Mouse (Mus musculus) midbrain, embryonic 16.5 days (tissue): ENCODE data around the gene Eps8l1. TPM values are rescaled to one million over a fixed set of nuclear protein-coding genes. Genes with fewer than 3 reads are reported as not detected.
A peak's percentile ranks its signal among the peaks of the same experiment; 100 is the strongest.

Experiments
- ATAC-seq: fragments of 200-750 bp; cut with Nextera tagmentation; 2 replicates; pipeline ENCODE4 v1.8.0; 2017; ENCODE audit warnings: moderate TSS enrichment
- H3K27ac ChIP-seq: fragments of 300-500 bp; sonication (generic); 2 replicates; pipeline ENCODE4 v1.5.1; 2014; ENCODE audit warnings: mild to moderate bottlenecking, low read length, mixed read lengths
- H3K27me3 ChIP-seq: fragments of 300-500 bp; sonication (generic); 2 replicates; pipeline ENCODE4 v1.6.1; 2014; ENCODE audit warnings: low read depth, low read length, mixed read lengths; ENCODE audit not compliant: control insufficient read depth, insufficient read depth
- H3K36me3 ChIP-seq: fragments of 300-500 bp; sonication (generic); 2 replicates; pipeline ENCODE4 v1.6.1; 2014; ENCODE audit warnings: mild to moderate bottlenecking, low read length, moderate library complexity, mixed read lengths; ENCODE audit not compliant: control insufficient read depth, insufficient read depth
- H3K4me1 ChIP-seq: fragments of 300-500 bp; sonication (generic); 2 replicates; pipeline ENCODE4 v1.6.1; 2014; ENCODE audit warnings: mild to moderate bottlenecking, low read length, mixed read lengths; ENCODE audit not compliant: control insufficient read depth, insufficient read depth
- H3K4me2 ChIP-seq: fragments of 300-500 bp; sonication (generic); 2 replicates; pipeline ENCODE4 v1.6.1; 2014; ENCODE audit warnings: mild to moderate bottlenecking, low read length, mixed read lengths
- H3K4me3 ChIP-seq: fragments of 300-500 bp; sonication (generic); 2 replicates; pipeline ENCODE4 v1.5.1; 2014; ENCODE audit warnings: low read depth, mild to moderate bottlenecking, low read length, moderate library complexity, mixed read lengths
- H3K9ac ChIP-seq: fragments of 300-500 bp; sonication (generic); 2 replicates; pipeline ENCODE4 v1.6.1; 2014; ENCODE audit warnings: low read depth, low read length, mixed read lengths
- H3K9me3 ChIP-seq: fragments of 300-500 bp; sonication (generic); replicated peaks from 2 replicates; pipeline ENCODE4 v1.6.1; 2014; ENCODE audit warnings: mild to moderate bottlenecking, low read length, mixed read lengths; ENCODE audit not compliant: control insufficient read depth, poor library complexity, severe bottlenecking
- WGBS: fragments of 180-500 bp; shearing (Covaris S2); extraction: QIAGEN DNeasy Blood & Tissue Kit; methylation state at CpG from one replicate; pipeline ENCODE4 v1.1.7; 2014; 5-methylcytosine and 5-hydroxymethylcytosine counted together
- polyA plus RNA-seq: library from polyadenylated mRNA; unstranded; fragments of >200 nt; fragmentation: Nextera tagmentation; extraction: Ambion mirVana; gene quantifications from 2 replicates; pipeline ENCODE4 v1.2.1, GENCODE M21; 2015

The Eps8l1 gene
- polyA plus RNA-seq, 1 experiment from 2014 or later: 12.8 TPM

DNA sequence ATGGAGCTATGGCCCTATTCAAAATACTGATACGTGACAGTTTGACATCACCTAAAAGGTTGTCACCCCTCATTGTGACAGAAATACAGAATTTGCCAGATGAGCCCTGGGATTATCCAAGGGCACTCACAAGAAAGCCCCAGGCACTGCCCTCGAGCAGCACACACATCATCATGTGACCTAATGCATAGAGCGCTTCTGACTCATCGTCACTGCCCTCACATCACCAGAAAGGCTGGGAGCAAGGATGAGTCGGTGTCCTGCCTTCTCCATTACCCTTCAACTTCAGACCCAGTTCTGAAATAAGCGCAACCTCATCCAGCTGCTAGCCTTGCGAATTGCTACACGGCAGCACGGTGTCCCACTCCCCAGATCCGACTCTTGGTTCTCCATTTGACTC lies 19.9 kb upstream of the Eps8l1 start:
- Histone ChIP-seq H3K4me2 (no peak overlapping the region), H3K9ac (no peak overlapping the region), H3K27me3 (no peaks in the 10 kb centered on the region), H3K27ac (no peak overlapping the region), H3K36me3 (peaks cover 25% of the 10 kb centered on the region), H3K4me3 (no peak overlapping the region), H3K4me1 (peaks cover 6% of the 10 kb centered on the region), H3K9me3 (no peaks in the 10 kb centered on the region)
- no peak for ATAC-seq
- 93% methylated on average over 10 of the region's 10 CpGs for WGBS

DNA sequence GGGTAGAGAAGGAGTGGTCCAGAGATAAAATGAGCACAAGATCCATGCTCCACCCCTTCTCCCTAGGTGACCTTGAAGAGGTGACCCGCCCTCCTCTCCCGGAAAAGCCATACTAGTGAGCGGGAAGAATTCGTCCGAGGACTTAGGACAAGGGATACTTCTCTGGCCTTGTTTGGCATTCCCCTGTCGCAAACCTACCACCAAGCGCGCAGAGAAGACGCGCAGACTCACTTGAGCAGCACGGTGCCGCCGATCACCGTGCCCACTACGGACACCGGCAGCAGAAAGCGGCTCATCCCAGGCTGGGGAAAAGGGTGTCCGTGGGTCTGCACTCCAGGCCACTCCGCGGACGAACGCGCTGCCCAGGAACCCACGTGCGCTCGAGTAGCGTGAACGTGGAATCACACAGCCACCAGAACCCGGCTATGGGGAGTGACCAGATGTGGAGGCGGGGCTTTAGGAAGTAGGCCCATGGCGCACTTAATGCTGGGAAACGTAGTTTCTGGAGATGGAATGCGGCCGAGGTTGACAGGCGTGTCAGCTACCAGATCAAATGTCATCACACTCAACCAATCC lies 15.2 kb upstream of the Eps8l1 start, which contains the start of gene Rdh13:
Rdh13 (minus strand) TSS at position 434 of the 576 bp plus-strand sequence.
- Histone ChIP-seq H3K9ac (peak within 1 kb of the TSS; percentile 84), H3K27me3 (no peaks in the 10 kb centered on the region), H3K4me1 (peaks cover 6% of the 10 kb centered on the region), H3K4me2 (peak within 1 kb of the TSS; percentile 74), H3K36me3 (peaks cover 12% of the 10 kb centered on the region), H3K9me3 (no peaks in the 10 kb centered on the region), H3K27ac (peak within 1 kb of the TSS; percentile 82), H3K4me3 (peak within 1 kb of the TSS; percentile 79)
- under 1% methylated on average over 35 of the region's 35 CpGs for WGBS
- peak; percentile 97 for ATAC-seq

DNA sequence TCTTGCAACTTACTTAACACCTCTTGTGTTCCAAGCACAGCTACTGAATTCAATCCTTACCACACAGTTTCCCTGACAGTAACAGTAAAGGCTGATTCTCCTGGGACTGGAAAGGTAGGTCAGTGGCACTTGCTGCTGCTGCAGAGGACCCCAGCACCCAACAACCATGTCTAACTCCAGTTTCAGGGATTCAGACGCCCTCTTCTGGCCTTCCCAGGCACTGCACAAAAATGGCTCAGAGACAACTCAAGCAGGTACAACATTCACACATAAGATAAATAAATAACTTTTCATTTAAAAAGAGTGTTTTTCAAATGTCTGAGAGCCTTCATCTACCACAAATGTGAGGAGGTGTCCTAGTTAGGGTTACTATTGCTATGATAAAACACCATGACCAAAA lies 13.3 kb upstream of the Eps8l1 start:
- Histone ChIP-seq H3K9ac (no peak overlapping the region), H3K4me2 (no peak overlapping the region), H3K4me1 (peaks cover 6% of the 10 kb centered on the region), H3K4me3 (no peak overlapping the region), H3K27ac (no peak overlapping the region), H3K9me3 (no peaks in the 10 kb centered on the region), H3K27me3 (no peaks in the 10 kb centered on the region), H3K36me3 (peaks cover 7% of the 10 kb centered on the region; the same call in 1 of the 2 replicates)
- 4% methylated on average over 1 of the region's 1 CpGs for WGBS
- no peak for ATAC-seq

DNA sequence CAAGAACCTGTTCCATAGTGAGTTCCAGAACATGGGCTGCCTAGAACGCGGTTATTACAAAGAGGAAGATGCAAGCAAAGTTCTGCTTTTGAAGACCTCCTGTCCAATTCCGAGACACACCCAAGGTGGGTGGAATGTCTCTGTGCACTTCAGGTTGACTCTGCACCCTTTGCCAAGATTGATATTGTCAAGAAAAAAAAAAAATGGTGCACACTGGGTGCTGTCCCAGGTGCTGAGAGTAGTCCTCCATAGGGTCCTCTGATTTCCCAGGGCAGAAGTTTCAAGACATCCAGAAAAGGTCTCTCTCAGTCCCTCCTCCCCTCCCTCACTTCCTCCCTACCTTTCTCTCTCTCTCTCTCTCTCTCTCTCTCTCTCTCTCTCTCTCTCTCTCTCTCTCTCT lies 12.0 kb upstream of the Eps8l1 start:
- Histone ChIP-seq H3K4me3 (no peak overlapping the region), H3K36me3 (no peaks in the 10 kb centered on the region), H3K27me3 (no peaks in the 10 kb centered on the region), H3K27ac (no peak overlapping the region), H3K4me1 (peaks cover 6% of the 10 kb centered on the region), H3K4me2 (no peak overlapping the region), H3K9me3 (no peaks in the 10 kb centered on the region), H3K9ac (no peak overlapping the region)
- 85% methylated on average over 3 of the region's 3 CpGs for WGBS
- no peak for ATAC-seq

DNA sequence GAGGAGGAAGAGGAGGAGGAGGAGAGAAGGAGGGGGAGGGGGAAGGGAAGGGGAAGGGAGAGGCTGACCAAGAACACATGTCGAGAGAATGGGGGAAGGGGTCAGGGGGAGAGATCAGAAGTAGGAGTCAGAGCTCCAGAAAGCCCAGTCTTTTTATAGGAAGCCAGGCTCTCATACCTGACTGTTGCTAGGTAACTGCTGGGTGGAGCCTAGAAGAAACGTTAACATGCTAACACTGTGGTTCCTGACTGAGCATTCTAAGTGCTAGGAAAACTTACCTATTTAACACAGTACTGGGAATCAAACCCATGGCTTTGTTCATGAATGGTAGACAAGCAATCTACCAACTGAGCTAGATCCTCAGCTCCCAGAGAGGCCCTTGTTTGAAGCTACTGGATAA lies 11.3 kb upstream of the Eps8l1 start:
- ATAC-seq: no peak
- WGBS: 7% methylated on average over 2 of the region's 2 CpGs
- Histone ChIP-seq H3K36me3 (no peaks in the 10 kb centered on the region), H3K27me3 (no peaks in the 10 kb centered on the region), H3K4me2 (no peak overlapping the region), H3K4me1 (peaks cover 6% of the 10 kb centered on the region), H3K9me3 (no peaks in the 10 kb centered on the region), H3K27ac (no peak overlapping the region), H3K4me3 (no peak overlapping the region), H3K9ac (no peak overlapping the region)

DNA sequence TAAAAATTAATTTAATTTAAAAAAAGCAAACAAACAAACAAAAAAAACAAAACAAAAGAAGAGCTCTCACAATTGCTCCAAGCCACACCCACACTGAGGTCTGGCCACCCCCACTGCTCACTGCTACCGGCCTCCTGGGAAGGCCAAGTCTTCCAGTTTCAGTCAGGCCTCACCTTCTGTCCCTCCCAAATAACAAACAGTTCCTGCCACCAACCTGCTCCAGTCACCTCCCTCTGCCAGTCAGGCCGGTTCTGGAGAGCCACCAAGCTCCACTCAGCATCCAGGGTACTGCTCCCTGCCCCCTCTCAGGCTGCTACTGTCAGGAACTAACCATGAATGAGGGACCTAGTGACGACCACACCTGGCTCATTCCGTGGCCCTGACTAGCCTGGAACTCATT lies 7.8 kb upstream of the Eps8l1 start:
- Histone ChIP-seq H3K4me1 (no peaks in the 10 kb centered on the region), H3K27me3 (no peaks in the 10 kb centered on the region), H3K9ac (no peak overlapping the region), H3K27ac (no peak overlapping the region), H3K36me3 (no peaks in the 10 kb centered on the region), H3K4me2 (no peak overlapping the region), H3K9me3 (no peaks in the 10 kb centered on the region), H3K4me3 (no peak overlapping the region)
- 32% methylated on average over 4 of the region's 4 CpGs for WGBS
- no peak for ATAC-seq

DNA sequence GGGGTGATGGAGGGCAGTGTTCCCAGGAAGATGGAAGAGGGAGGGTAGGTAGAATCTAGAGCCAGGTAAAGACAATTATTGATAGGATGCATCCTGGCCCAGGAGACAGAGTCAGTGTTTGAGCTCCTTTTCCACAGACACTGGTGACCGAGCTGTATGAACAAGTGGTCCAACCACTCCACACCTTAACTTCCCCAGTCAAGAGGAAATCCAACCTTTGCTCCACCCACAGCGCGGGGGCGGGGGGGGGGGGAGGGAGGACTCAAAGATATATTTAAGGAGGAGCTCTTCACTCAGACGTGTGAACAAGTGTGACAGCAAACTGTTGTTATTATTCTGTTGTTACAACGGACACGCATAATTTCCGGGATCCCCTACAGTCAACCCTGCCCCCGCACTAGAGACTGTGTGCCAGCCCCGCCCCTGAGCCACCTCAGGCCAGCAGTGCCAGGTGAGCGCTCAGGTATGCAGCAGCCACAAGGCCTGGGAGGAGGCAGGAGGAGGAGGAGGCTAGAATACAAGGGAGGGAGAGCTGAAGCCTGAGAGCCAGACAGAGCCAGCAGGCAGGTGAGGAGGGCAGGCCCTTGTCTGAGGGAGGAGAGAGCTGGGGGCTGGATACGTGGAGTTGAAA lies 3.8 kb downstream of the Eps8l1 start:
- no peaks in the 10 kb centered on the region for H3K9me3 ChIP-seq
- H3K27ac ChIP-seq: no peak overlapping the region
- H3K27me3 ChIP-seq: 0 out of 2 replicates have a peak, but pooled peaks cover 4% of the 10 kb centered on the region
- no peak overlapping the region for H3K4me2 ChIP-seq
- H3K9ac ChIP-seq: 0 out of 2 replicates have a peak overlapping the region, but pooled peaks have one; percentile 33
- ATAC-seq: no peak
- no peaks in the 10 kb centered on the region for H3K36me3 ChIP-seq
- H3K4me1 ChIP-seq: 0 out of 2 replicates have a peak, but pooled peaks cover 4% of the 10 kb centered on the region
- H3K4me3 ChIP-seq: no peak overlapping the region
- WGBS: 13% methylated on average over 12 of the region's 12 CpGs

DNA sequence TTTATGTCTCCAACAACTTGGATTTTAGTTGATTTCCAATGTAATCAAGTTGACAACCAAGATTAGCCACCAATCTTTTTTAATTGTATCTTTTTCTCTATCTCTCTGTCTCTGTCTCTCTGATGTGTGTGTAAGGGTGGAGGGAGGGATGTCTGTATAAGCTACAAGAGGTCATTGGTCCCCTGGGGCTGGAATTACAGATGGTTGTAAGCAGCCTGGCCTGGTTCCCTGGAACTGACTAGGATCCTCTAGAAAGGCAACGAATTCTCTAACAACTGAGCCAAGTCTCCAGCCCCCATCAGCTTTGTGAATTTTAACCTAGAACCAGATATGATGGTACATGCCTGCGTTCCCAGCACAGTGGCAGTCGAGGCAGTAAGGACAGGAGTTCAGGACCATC lies 7.3 kb downstream of the Eps8l1 start:
- H3K27ac ChIP-seq: no peak overlapping the region
- no peaks in the 10 kb centered on the region for H3K36me3 ChIP-seq
- H3K4me1 ChIP-seq: peaks cover 7% of the 10 kb centered on the region; the same call in 1 of the 2 replicates
- ATAC-seq: no peak
- 77% methylated on average over 3 of the region's 3 CpGs for WGBS
- no peak overlapping the region for H3K9ac ChIP-seq
- no peak overlapping the region for H3K4me2 ChIP-seq
- H3K9me3 ChIP-seq: no peaks in the 10 kb centered on the region
- peaks cover 15% of the 10 kb centered on the region for H3K27me3 ChIP-seq
- no peak overlapping the region for H3K4me3 ChIP-seq
